Mouse (Mus musculus): Measurements from ENCODE around the gene Rer1.

Rer1 gene

DNA sequence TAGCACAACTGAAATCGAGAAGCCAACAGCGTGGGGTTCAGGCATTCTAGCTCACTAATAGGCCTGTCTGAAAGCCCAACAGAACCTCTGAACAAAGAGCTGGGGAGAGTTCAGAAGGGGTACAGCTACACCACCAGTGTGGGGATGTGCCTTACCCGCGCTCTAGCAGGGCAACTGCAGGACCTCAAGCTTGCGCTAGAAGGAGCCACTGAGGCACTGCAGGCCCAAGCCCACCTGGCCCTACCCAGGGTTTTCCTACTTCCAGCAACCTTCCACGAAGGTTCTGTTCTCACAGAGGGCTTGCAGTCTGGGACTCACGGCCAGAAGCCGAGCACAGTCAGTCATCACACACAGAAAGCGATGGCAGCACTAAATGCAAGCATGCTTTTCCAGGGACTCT is 11.0 kb downstream of the Rer1 start:
- DNase-seq (ENCODE audit: low spot score in 2 of 2) = no peak

DNA sequence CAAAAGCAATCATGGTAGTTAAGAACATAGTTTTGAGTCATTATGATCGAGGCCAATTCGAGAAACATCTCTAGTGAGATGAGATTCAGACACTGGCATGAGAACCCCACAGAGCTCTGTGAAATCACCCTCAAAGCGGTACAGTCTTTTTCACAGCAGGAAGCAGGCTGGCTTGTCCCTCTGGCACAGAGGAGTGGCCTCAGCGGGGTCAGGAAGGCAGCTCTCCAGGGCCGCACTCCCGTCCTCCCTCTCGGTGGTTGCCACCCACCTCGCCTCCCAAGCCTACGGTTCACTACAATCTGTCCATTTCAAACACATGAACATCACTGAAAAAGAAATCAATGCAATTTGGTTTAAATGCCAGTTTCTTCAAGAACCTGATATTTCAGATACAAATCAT is 11.8 kb downstream of the Rer1 start:
- no peak for DNase-seq (ENCODE audit: low spot score in 2 of 2)

DNA sequence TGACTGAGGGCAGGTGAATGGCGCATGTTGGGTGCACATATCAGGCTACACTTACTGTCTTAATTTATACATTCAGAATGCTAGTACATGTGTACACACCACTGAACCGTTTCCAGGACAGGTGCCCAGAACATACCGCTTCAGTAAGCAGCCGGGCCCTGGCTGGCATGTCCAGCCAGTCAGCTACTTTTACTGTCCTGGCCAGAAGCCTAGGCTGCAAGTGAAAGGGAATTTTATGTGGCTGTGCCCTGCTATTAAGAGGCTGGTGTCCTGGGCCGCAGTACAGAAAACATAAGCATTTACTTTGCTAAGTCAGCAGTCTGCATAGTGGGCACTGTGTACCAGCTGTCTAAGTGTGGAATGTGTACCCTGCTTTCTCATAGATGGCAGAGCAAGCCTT is 15.3 kb downstream of the Rer1 start:
- no peak for DNase-seq (ENCODE audit: low spot score in 2 of 2)

DNA sequence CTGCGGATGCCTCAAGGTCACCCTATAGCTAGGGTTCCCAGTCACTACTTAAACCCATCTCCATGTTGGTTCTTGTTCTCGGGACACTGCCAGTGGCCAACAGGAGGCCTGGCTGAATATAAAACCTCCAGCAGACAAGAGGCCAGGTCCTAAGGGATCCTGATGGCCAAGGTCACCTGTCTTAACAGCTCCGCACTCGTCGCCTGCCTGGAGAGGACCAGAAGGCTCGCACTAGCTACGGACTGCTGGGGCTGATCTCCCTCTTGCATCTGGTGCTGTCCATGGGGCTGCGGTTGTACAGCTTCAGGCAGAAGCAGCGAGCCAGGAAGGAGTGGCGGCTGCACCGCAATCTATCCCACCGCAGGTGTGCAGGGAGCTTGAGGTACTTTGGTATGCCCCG is 16.0 kb downstream of the Rer1 start:
- no peak for DNase-seq (ENCODE audit: low spot score in 2 of 2)

DNA sequence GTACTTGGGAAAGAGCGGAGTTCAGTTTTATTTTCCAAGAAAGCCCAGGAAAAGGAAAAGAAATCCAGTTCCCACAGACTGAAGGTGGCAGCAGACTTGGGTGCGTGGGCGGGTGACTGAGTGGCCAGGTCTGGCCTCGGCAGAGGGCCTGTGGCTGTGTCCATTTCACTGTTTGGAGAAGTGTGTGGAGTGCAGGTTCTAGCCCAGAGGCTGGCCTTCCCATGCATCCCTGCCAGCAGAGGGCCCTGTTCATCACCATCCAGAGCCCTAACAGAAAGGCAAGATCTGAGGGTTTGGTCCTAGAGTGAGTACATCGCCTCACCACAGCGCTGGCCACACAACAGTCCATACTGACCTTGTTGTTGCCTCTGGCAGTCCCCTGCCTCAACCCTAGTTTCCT is 17.0 kb downstream of the Rer1 start:
- DNase-seq (ENCODE audit: low spot score in 2 of 2) = no peak

DNA sequence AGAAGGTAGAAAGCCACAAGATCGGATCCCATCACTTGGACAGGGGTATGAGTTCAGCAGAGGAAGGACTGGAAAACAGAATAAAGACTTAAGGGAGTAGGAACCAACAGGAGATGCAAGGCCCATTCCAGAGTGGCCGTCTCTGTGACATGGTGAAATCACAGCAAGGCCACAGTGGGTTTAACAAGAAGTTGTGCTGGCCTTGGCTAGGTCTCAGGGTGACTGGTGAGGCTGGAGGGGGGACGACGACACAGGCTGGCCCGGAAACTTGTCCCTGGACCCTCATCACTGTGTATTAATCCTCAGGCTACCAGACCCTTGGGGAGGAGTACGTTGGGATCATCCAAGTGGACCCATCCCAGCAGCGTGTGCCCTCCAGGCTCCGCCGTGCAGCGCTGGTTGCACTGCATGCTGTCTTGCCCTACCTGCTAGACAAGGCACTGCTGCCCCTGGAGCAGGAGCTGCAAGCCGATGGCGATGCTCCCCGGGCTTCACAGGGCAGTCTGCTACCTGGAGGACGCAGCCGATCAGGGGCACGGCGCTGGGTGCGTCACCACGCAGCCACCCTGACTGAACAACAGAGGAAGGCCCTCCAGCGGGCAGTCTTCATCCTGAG is 17.7 kb downstream of the Rer1 start:
- DNase-seq (ENCODE audit: low spot score in 2 of 2) = no peak

DNA sequence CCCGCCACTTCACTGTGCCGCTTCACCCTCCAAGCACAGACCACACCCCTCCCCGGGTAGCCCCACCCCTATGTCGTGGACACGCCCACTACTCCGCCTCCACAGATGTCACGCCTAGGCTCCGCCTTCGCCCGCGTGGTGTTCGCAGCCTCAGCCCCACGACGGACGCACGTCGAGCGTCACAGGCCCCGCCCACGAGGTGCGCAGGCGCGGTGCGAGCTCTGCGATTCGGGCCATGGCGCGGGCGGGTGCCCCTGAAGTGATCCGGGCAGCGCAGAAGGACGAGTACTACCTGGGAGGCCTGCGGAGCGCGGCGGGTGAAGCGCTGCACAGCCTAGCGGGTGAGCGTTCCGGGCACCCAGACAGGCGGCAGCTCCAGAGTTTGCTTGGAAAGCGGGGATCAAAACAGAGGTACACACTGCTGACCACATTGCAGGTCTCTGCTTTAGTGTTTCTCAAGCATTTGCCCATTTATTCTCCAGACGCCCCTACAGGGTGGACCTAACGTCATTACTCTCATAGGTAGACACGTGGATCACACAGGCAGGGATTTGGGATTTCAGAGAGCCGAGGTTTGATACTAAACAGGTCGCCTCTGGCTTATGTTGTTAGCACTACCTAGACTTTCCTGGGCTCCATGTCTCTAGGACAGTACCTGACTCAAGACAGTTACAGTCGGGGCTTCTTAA is 19.2 kb downstream of the Rer1 start, which contains the start of gene Pex10:
Gene Pex10 (plus strand): TSS at position 183 of the 689 bp plus-strand sequence.
- peak; percentile 96 to 97 for DNase-seq (ENCODE audit: low spot score in 2 of 2)

DNA sequence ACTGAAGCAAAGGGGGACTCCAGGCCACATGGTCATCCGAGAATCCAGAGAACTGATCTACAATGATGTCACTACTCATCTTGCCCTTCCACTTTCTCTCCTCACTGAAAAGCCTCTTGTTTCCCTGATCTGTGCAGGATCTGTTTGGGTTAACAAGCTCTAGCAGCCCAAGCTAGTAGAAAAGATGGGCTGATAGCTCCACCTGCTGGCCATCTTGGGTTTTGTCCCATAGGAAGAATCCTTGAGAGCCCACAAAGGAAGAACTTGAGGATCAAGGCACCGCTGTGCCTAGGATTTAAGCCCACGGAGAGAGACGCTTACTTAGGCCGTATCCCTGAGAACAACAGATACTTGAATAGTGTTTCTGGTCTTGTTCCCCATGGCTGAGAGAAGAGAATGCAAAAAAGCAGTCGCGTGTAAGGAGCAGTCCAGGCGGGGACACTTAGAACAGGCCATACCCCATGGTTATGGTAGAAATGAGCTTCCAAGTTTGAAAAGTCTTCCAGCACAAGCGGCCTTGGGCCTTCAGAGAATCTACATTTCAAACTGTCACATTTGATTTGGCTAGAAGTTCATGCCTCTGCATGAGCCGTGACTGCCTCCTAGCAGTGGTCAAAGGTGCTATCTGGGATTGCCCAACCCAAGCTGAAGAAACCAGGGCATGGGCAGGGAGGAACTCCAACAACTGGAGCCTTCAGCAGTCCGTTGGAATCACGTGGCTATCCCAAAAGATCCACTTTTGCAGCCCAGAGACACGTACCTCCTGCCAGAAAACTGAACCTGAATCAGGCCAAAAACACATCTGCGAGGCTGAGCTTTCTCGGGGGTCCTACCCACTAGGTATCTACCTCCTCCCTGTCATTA is 20.0 kb downstream of the Rer1 start:
- peak; percentile 82 to 87 for DNase-seq (ENCODE audit: low spot score in 2 of 2)

DNA sequence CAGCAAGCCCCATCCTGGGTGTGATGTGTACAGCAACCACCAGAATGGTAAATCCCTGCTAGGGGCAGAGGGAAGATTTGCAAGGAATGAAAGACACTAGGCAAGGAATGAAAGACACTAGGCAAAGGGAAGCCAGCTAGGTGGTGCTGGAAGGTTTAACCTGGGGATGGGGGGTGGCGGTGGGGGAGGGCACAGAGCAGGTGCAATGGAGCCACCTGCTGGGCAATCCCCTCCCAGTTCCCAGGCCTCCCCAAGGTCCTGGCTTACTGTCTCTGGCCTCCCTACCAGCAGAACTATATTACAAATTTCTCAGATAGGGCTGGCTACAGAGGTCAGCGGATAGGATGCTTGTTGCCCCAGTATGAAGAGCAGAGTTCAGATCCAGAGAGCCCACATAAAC is 21.7 kb downstream of the Rer1 start:
- no peak for DNase-seq (ENCODE audit: low spot score in 2 of 2)

DNA sequence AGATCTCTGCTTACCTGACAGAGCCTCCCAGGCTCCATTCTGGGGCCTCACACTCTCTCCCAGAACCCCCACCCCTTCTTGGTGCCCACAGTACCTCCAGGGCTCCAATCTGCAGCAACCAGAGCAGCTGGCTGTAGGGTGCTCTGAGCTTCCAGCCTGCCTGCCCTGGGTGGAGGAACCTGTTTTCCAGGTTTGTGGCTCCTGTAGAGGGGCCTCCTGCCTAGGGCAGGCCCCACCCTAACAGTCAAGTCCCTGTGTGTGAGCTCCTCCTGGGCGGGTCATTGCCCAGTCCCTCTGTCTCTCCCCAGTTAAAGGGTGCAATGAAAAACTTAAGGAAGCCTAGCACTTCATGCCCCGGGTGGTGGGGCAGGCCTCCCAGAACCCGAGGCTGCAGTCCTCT is 22.3 kb downstream of the Rer1 start:
- DNase-seq (ENCODE audit: low spot score in 2 of 2) = peak; percentile 65 to 79

DNA sequence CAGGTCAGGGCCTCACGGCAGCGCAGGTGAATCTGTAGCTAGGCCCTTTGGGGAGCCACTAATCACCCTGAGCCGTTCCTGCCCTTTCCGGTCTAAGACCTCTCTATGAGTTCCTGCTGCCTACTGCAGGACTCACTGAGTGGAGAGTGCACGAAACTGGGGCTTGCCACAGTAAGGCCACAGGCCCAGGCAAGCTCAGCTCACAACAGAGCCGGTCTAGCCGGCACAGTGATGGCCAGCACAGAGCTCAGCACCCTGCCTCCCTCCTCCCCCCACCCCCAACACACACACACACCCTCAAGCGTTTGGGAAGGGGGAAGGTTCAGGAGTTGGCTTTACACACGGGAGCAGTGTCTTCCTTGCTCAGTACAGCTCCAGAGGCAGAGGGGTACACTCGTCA is 27.9 kb downstream of the Rer1 start:
- peak; percentile 70 to 75 for DNase-seq (ENCODE audit: low spot score in 2 of 2)

DNA sequence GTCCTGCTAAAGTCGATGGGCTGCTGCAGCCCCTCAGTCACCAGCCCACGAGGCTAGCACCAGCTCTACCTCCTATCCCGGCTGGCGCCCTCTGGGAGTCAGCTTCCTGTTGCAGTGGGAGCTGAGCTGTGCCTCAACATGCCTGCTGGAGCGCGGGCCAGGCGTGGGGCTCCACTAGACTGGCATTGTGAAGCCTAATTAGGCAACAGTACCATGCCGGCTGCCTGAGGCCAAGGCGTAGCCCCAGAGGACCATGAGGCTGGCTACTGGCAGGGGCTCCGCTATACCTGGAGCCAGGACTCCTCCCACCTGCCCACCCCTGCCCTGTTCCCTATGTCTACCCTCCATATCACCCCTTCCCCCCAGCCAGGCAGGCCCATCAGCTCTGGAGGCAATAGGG is 29.5 kb downstream of the Rer1 start, which contains the start of gene Plch2:
Gene Plch2 (minus strand): TSS at position 61 of the 400 bp plus-strand sequence.
- peak in 1 of 2 experiments; percentile 75 for DNase-seq (ENCODE audit: low spot score in 2 of 2)

DNA sequence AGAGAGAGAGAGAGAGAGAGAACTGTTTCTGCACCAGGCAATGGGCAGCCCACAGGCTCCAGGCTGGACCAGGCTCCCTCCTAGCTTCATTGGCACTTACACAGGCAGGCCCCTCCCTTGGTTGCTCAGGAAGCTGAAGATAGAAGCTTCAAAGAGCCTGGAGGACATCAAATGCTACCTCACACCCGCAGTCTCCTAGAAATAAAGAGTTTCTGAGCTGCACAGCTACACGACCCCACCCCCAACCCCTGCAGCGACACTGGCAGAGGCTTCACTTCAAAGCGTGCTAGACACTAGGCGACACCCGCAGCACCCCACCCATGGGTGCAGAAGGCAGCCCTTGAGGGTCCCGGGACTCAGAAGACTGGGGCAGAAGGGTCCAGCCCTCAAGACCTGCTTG is 36.1 kb downstream of the Rer1 start:
- no peak for DNase-seq (ENCODE audit: low spot score in 2 of 2)

DNA sequence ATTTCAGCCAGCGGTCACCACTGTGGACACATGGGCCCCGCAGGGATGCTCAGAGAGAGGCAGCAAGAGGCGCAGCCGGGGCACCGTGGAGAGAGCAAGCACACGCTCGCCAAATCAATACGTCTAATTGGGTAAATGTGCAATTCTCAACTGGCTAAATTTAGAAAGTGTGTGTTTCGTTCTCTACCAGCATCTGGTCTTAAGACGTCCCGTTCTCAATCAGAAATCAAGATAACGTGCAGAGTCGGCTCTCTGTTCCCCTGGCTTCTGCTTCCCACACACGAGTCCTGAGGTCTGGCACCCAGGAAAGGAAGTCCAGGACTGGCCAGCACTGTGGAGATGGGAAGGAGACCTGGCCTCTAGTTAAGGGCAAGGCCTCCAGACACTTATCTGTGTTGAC is 39.5 kb downstream of the Rer1 start:
- DNase-seq (ENCODE audit: low spot score in 2 of 2) = no peak

DNA sequence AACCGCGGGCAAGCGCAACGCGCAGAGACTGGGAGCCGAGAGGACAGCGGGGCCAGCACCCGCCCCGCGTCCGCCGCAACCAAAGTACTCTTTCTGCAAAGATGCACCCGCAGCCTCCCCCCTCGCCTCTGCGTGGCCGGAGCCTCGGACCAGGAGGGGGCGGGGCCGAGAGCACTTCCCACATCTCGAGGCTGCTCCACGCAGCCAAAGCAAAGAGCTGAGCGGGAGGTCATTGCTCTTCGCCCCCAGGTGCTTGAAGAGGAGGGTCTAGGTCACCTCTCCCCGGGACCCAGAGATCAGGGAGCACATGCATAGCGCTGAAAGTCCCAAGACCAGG is 42.9 kb downstream of the Rer1 start:
- no peak for DNase-seq (ENCODE audit: low spot score in 2 of 2)

DNA sequence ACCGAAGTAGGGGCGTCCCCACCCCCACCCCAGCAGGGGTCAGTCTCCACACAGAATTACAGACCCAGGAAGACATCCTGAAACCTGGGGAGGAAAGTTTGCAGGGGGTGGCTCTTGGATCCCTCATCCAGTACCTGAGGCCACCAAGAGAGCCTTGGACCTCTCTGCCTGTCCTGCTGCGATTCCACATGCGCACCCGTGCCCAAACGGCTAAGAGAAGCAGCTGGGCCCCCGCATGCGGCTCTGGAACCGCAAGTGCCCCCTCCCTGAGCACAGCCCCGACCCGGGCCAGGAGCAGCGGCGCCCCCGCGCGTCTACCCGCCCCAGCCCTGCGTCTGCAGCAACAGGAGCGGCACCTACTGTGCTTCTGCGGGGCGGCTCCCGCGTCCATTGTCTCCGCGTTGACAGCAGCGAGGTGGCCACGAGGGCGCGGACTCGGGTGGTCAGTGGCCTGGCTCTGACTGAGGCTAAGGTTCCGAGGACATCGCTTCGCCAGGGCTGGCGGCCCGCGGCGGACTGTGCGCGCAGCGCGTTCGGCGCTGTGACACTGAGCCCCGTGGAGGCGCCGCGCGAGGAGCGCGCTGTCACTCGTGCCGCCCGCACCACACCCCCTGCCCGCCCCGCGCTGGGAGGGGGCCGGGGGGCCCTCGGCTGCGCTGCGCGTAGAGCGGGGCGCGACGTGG is 43.4 kb downstream of the Rer1 start:
- DNase-seq (ENCODE audit: low spot score in 2 of 2) = no peak

DNA sequence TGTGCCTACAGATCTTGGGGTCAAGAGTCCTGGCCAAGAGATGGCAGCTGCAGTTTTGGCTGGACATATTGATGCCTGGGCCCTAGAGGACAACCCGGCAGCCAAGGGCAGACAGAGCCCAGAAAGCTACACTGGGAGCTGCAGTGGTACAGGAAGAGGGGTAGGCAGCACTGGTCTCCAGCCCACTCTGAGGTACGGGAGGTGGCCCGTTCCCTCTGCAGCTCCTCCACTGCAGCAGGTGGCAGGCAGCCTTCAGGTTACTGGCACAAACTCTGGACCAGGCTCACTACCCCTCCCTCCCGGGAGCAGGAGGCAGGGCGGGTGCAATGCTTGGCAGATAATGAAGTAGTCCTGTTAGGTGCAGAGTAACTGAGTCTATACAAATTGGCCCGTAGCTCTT is 45.5 kb downstream of the Rer1 start:
- no peak for DNase-seq (ENCODE audit: low spot score in 2 of 2)

DNA sequence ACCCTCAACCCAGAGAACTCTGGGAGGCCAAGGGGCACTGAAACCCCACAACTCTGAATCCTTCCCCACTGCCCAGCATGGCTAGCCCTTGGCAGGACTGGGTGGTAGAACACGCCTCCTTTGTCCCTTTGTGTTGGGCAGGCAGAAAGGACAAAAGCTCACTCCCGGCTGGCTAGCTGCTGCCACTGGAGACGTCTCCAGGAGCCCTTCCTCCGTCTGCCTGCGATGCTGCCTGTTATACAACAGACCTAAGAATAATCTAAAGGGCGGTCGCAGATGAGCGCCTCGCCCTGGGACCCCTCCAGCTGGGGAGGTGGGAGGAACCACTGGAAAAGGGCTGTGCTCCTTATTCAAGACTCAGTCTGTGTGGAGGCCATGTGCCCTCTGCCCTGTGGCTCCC is 46.0 kb downstream of the Rer1 start:
- DNase-seq (ENCODE audit: low spot score in 2 of 2) = no peak

DNA sequence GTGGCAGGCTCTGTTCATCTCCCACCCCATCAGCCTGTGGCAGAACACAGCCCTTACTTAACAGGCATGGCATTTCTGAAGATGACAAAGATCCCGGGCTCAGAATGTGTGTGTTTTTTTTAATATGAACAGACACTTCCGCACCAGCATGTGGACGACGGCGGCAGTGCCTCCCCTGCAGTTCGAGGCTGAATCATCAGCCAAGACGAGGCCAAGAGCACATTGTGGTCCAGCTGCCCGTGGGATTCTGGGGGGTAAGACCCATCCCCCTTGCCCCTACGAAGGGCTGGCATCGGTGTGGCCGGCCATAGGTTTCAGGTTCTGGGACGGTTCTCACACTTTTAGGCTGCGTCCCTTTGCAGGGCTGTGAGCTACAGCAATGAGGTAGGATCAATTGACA is 51.4 kb downstream of the Rer1 start:
- DNase-seq (ENCODE audit: low spot score in 2 of 2) = no peak

DNA sequence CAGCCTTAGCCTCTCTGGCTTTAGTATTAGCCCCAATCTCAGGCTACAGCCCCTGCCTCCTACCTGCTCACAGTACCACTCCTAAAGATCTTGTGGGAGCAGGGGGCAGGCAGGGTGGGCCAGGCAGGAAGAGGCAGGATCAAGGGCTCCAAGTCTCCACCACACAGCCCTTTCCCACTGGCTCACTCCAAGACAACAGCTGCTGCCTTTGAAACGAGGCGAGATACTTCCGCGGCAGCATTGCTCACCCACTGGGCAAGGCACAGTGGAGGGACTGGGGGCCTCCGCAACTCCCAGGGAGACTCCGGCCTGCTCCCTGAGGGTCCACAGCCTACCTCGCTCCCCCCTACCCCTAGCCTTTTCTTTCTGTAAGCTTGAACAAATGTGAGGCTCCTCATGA is 52.0 kb downstream of the Rer1 start:
- DNase-seq (ENCODE audit: low spot score in 2 of 2) = no peak

DNA sequence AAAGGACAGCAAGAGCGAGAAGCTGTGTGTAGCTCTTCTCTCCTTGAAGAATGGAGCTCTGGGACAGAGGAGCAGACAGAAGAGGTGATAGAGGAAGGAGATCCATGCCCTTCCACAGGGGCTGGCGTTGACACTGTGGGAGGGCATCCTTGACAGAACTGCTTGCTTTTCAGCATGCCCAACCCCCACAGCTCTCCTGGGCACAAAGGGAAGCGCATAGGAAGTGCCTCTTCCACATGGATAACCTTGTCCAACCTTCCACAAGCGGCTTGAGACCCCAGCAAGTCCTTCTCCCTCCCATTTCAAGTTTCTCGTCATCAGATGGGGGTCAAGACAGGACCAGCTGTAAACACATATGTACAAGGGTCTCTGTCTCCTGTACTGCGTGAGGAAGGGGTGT is 53.1 kb downstream of the Rer1 start:
- DNase-seq (ENCODE audit: low spot score in 2 of 2) = no peak
